Mouse (Mus musculus): ENCODE data around the gene Soat2.
A peak's percentile ranks its signal among the peaks of the same experiment; 100 is the strongest.

The Soat2 gene

GRCm38 (mm10) chr15:102192271-102192812, 42.0 kb downstream of the Soat2 start:
- DNase-seq = no peak

- DNase-seq = no peak
These were observed 42.6 kb downstream of the Soat2 start for GRCm38 (mm10) chr15:102192820-102193386.

GRCm38 (mm10) chr15:102193652-102194051, 43.3 kb downstream of the Soat2 start:
- DNase-seq = no peak

- DNase-seq = no peak
These were observed 44.1 kb downstream of the Soat2 start for GRCm38 (mm10) chr15:102194439-102194838.

- no peak for DNase-seq
These were observed 45.0 kb downstream of the Soat2 start for GRCm38 (mm10) chr15:102195373-102195772.

GRCm38 (mm10) chr15:102198841-102199240, 48.5 kb downstream of the Soat2 start:
- no peak for DNase-seq

- DNase-seq = peak; percentile 99
These were observed 52.9 kb downstream of the Soat2 start, which contains the start of gene Zfp740 for GRCm38 (mm10) chr15:102202971-102203834. Gene Zfp740, plus strand, starts transcription at chr15:102203249.

- DNase-seq = peak; percentile 83
These were observed 53.6 kb downstream of the Soat2 start for GRCm38 (mm10) chr15:102203835-102204381.

GRCm38 (mm10) chr15:102204674-102205505, 54.6 kb downstream of the Soat2 start, which contains the start of gene Csad:
Gene Csad, minus strand, starts transcription at chr15:102204724.
- no peak for DNase-seq

- peak; percentile 70 for DNase-seq
These were observed 55.5 kb downstream of the Soat2 start for GRCm38 (mm10) chr15:102205779-102206178.

- peak; percentile 43 for DNase-seq
These were observed 57.0 kb downstream of the Soat2 start for GRCm38 (mm10) chr15:102207351-102207750.

- no peak for DNase-seq
These were observed 57.8 kb downstream of the Soat2 start for GRCm38 (mm10) chr15:102208092-102208561.

- DNase-seq = no peak
These were observed 58.8 kb downstream of the Soat2 start for GRCm38 (mm10) chr15:102209114-102209513.

- no peak for DNase-seq
These were observed 60.5 kb downstream of the Soat2 start for GRCm38 (mm10) chr15:102210816-102211215.

- no peak for DNase-seq
These were observed 61.6 kb downstream of the Soat2 start for GRCm38 (mm10) chr15:102211895-102212294.

All from kidney, postnatal 10 days (tissue).